Comparison of ENCODE assay signal across 13 mouse cellular contexts in genomic region chr6:40112488-40112887, GRCm38 (mm10).
DNase-seq lines count a peak whose midpoint lies in the region; ATAC-seq lines count a peak whose summit lies in the region.
"Had no signal": no experiment of that assay in that cellular context is flagged by ENCODE, and none has a peak within 500 bp of the region (broad histone marks: within the 10 kb centered on the region; RNA-seq: fewer than 3 reads in every experiment).

No protein-coding gene starts in this region.

- no peaks in the 10 kb centered on the region for H3K36me3 ChIP-seq in hindbrain, embryonic 13.5 days
- H3K36me3 ChIP-seq in hindbrain, embryonic 16.5 days (ENCODE audit: control insufficient read depth, insufficient read depth, low read length) = no peaks in the 10 kb centered on the region
- H3K36me3 ChIP-seq: embryonic facial prominence, embryonic 13.5 days; liver, embryonic 12.5 days had no signal

- DNase-seq in Muller cell, postnatal 12 days (ENCODE audit: inconsistent ontology term) = peak; percentile 46
- DNase-seq in layer of hippocampus, adult 18-20 months (ENCODE audit: low spot score in 2 of 2) = peak; percentile 58 to 77
- peak; percentile 53 to 55 for DNase-seq in left cerebral cortex, postnatal 14 days (ENCODE audit: low spot score in 2 of 2)
- no peak for DNase-seq in heart, adult 11 months
- no peak for DNase-seq in adrenal gland, adult 18-20 months (ENCODE audit: low spot score in 2 of 2)
- DNase-seq in ovary, postnatal 36 days (ENCODE audit: low spot score) = no peak
- DNase-seq: B cell, adult 2 months; heart, adult 2 months had no signal

- no peak overlapping the region for H3K4me3 ChIP-seq in hindbrain, embryonic 13.5 days
- no peak overlapping the region for H3K4me3 ChIP-seq in hindbrain, embryonic 16.5 days (ENCODE audit: low read length)
- H3K4me3 ChIP-seq: embryonic facial prominence, embryonic 13.5 days; heart, adult 2 months; liver, embryonic 12.5 days had no signal

- H3K27ac ChIP-seq in hindbrain, embryonic 13.5 days = 0 out of 2 replicates have a peak overlapping the region, but pooled peaks have one; percentile 41
- H3K27ac ChIP-seq in hindbrain, embryonic 16.5 days (ENCODE audit: low read depth, low read length) = no peak overlapping the region
- H3K27ac ChIP-seq: embryonic facial prominence, embryonic 13.5 days; heart, adult 2 months; liver, embryonic 12.5 days had no signal

- no peak for ATAC-seq in hindbrain, embryonic 13.5 days (ENCODE audit: low FRiP score)
- ATAC-seq in hindbrain, embryonic 16.5 days = no peak
- ATAC-seq: inflammation-experienced regulatory T-cells, adult 6 months; liver, embryonic 12.5 days had no signal

- peaks cover 40% of the 10 kb centered on the region for H3K4me1 ChIP-seq in hindbrain, embryonic 13.5 days (replicated peaks)
- no peaks in the 10 kb centered on the region; the same call in none of the 2 replicates for H3K4me1 ChIP-seq in hindbrain, embryonic 16.5 days (ENCODE audit: control insufficient read depth, insufficient read depth, low read depth, low read length)
- H3K4me1 ChIP-seq: liver, embryonic 12.5 days had no signal

- H3K4me2 ChIP-seq in hindbrain, embryonic 13.5 days = no peak overlapping the region
- H3K4me2 ChIP-seq in hindbrain, embryonic 16.5 days (ENCODE audit: low read length) = no peak overlapping the region
- H3K4me2 ChIP-seq: embryonic facial prominence, embryonic 13.5 days; liver, embryonic 12.5 days had no signal

- intact Hi-C loops in left cerebral cortex, postnatal 14 days (cut with DNase I) = no loop called here

- no peaks in the 10 kb centered on the region for H3K27me3 ChIP-seq in hindbrain, embryonic 13.5 days
- H3K27me3 ChIP-seq in hindbrain, embryonic 16.5 days (replicated peaks; ENCODE audit: control insufficient read depth, insufficient read depth, low read length) = no peaks in the 10 kb centered on the region
- H3K27me3 ChIP-seq: embryonic facial prominence, embryonic 13.5 days; liver, embryonic 12.5 days had no signal

- no peaks in the 10 kb centered on the region for H3K9me3 ChIP-seq in hindbrain, embryonic 13.5 days
- H3K9me3 ChIP-seq in hindbrain, embryonic 16.5 days (ENCODE audit: control insufficient read depth, low read length) = no peaks in the 10 kb centered on the region
- H3K9me3 ChIP-seq: embryonic facial prominence, embryonic 13.5 days; liver, embryonic 12.5 days had no signal

- H3K9ac ChIP-seq in hindbrain, embryonic 13.5 days = no peak overlapping the region
- no peak overlapping the region for H3K9ac ChIP-seq in hindbrain, embryonic 16.5 days (ENCODE audit: low read depth, low read length)
- H3K9ac ChIP-seq: embryonic facial prominence, embryonic 13.5 days; liver, embryonic 12.5 days had no signal

- WGBS in hindbrain, embryonic 13.5 days = 88% methylated on average over 10 of the region's 10 CpGs
- 73% methylated on average over 10 of the region's 10 CpGs for WGBS in hindbrain, embryonic 16.5 days

Comparison
In these comparisons a context has a peak if more than half of its experiments do, and no peak if none do; other contexts are left out.
1. DNase-seq: peak in Muller cell, postnatal 12 days (single experiment), layer of hippocampus, adult 18-20 months (2 of 2) and left cerebral cortex, postnatal 14 days (2 of 2); none in heart, adult 11 months (single experiment), adrenal gland, adult 18-20 months (0 of 2) and ovary, postnatal 36 days (single experiment).